Mouse (Mus musculus) large intestine, adult 2 months (tissue): ENCODE measurements around the gene Npw. TPM values are rescaled to one million over a fixed set of nuclear protein-coding genes. Genes with fewer than 3 reads are reported as not detected.

Experiments
- DNase-seq: peaks from one replicate; pipeline ENCODE4 v3.0.0-alpha.2; 2012; ENCODE audit warnings: low read depth, low spot score
- WGBS: fragments of 180-500 bp; shearing (Covaris S2); methylation state at CpG from one replicate; pipeline ENCODE4 v1.1.7; 2018; 5-methylcytosine and 5-hydroxymethylcytosine counted together
- polyA plus RNA-seq: library from polyadenylated mRNA; depleted of rRNA; stranded (reverse); fragments of >200 nt; gene quantifications from 2 replicates; pipeline ENCODE4 v1.2.3, GENCODE M21; 2012; rRNA removed

Gene Npw
- polyA plus RNA-seq = not detected in 2 replicates

- WGBS = 5% methylated on average over 47 of the region's 47 CpGs
Observed at GRCm38 (mm10) chr17:24658017-24658758, at the start of gene Npw. Gene Npw, minus strand, starts transcription at chr17:24658457.

GRCm38 (mm10) chr17:24707801-24708425 lies 49.7 kb upstream of the Npw start:
- WGBS = under 1% methylated on average over 24 of the region's 24 CpGs
- DNase-seq = no peak

More at GRCm38 (mm10) chr17:24658017-24658758, at the start of gene Npw:
- no peak for DNase-seq

GRCm38 (mm10) chr17:24706982-24707800 lies 48.9 kb upstream of the Npw start, which contains the start of gene Tbl3:
Gene Tbl3, minus strand, starts transcription at chr17:24707660.
- WGBS = under 1% methylated on average over 32 of the region's 32 CpGs

GRCm38 (mm10) chr17:24705821-24706220 lies 47.6 kb upstream of the Npw start:
- WGBS = 95% methylated on average over 3 of the region's 3 CpGs
- DNase-seq = no peak

More at GRCm38 (mm10) chr17:24706982-24707800, 48.9 kb upstream of the Npw start, which contains the start of gene Tbl3:
- no peak for DNase-seq

GRCm38 (mm10) chr17:24701251-24701650 lies 43.0 kb upstream of the Npw start:
- WGBS = 84% methylated on average over 9 of the region's 9 CpGs
- DNase-seq = no peak

GRCm38 (mm10) chr17:24699473-24699872 lies 41.2 kb upstream of the Npw start:
- DNase-seq = peak; percentile 82

GRCm38 (mm10) chr17:24698715-24699114 lies 40.5 kb upstream of the Npw start:
- no peak for DNase-seq
- 28% methylated on average over 9 of the region's 9 CpGs for WGBS

More at GRCm38 (mm10) chr17:24699473-24699872, 41.2 kb upstream of the Npw start:
- WGBS = 32% methylated on average over 2 of the region's 2 CpGs

- WGBS = 7% methylated on average over 5 of the region's 5 CpGs
- DNase-seq = peak; percentile 59
Observed at GRCm38 (mm10) chr17:24697985-24698384, 39.7 kb upstream of the Npw start.

- under 1% methylated on average over 74 of the region's 76 CpGs for WGBS
- DNase-seq = no peak
Observed at GRCm38 (mm10) chr17:24696011-24696697, 37.9 kb upstream of the Npw start, which contains the start of the genes Gfer and Noxo1. Gene Gfer, minus strand, starts transcription at chr17:24696156. Gene Noxo1, plus strand, starts transcription at chr17:24696234.

GRCm38 (mm10) chr17:24695326-24696010 lies 37.2 kb upstream of the Npw start:
- DNase-seq = no peak
- WGBS = 4% methylated on average over 47 of the region's 51 CpGs

- 87% methylated on average over 5 of the region's 5 CpGs for WGBS
- no peak for DNase-seq
Observed at GRCm38 (mm10) chr17:24692385-24692784, 34.1 kb upstream of the Npw start.

GRCm38 (mm10) chr17:24689251-24690081 lies 31.2 kb upstream of the Npw start, which contains the start of gene Syngr3:
Gene Syngr3, minus strand, starts transcription at chr17:24689955.
- 2% methylated on average over 45 of the region's 55 CpGs for WGBS
- DNase-seq = no peak

- 26% methylated on average over 23 of the region's 23 CpGs for WGBS
Observed at GRCm38 (mm10) chr17:24687599-24687998, 29.3 kb upstream of the Npw start.

GRCm38 (mm10) chr17:24687146-24687595 lies 28.9 kb upstream of the Npw start:
- 1% methylated on average over 25 of the region's 25 CpGs for WGBS
- DNase-seq = no peak

More at GRCm38 (mm10) chr17:24687599-24687998, 29.3 kb upstream of the Npw start:
- DNase-seq = no peak

- no peak for DNase-seq
- WGBS = 54% methylated on average over 16 of the region's 16 CpGs
Observed at GRCm38 (mm10) chr17:24686514-24686913, 28.3 kb upstream of the Npw start.

- DNase-seq = no peak
- WGBS = 50% methylated on average over 24 of the region's 24 CpGs
Observed at GRCm38 (mm10) chr17:24677500-24678080, 19.3 kb upstream of the Npw start.

- DNase-seq = no peak
- 90% methylated on average over 5 of the region's 5 CpGs for WGBS
Observed at GRCm38 (mm10) chr17:24676877-24677276, 18.6 kb upstream of the Npw start.
